Mouse (Mus musculus) thymus, adult 2 months (tissue): ENCODE measurements around the gene Psg19. TPM values are rescaled to one million over a fixed set of nuclear protein-coding genes. Genes with fewer than 3 reads are reported as not detected.
A peak's percentile ranks its signal among the peaks of the same experiment; 100 is the strongest.

Source experiments
- DNase-seq: peaks from one replicate; pipeline ENCODE4 v3.0.0; 2021
- H3K27ac ChIP-seq: fragments of 200-500 bp; 2 replicates; pipeline ENCODE4 v1.5.1; 2012; ENCODE audit warnings: low read length, control low read depth; ENCODE audit not compliant: control insufficient read depth, insufficient read depth
- H3K27me3 ChIP-seq: fragments of 200-500 bp; 2 replicates; pipeline ENCODE4 v1.6.1; 2012; ENCODE audit warnings: mild to moderate bottlenecking, low read length, moderate library complexity, mixed read lengths; ENCODE audit not compliant: control insufficient read depth, insufficient read depth
- H3K36me3 ChIP-seq: fragments of 200-500 bp; 2 replicates; pipeline ENCODE4 v1.6.1; 2012; ENCODE audit warnings: mild to moderate bottlenecking, low read length, moderate library complexity; ENCODE audit not compliant: control insufficient read depth, insufficient read depth
- H3K4me1 ChIP-seq: fragments of 200-500 bp; replicated peaks from 2 replicates; pipeline ENCODE4 v1.6.1; 2012; ENCODE audit warnings: low read length; ENCODE audit not compliant: control insufficient read depth, insufficient read depth
- H3K4me3 ChIP-seq: fragments of 200-500 bp; 2 replicates; pipeline ENCODE4 v1.5.1; 2012; ENCODE audit warnings: mild to moderate bottlenecking, low read length, control low read depth, moderate library complexity; ENCODE audit not compliant: control insufficient read depth, insufficient read depth
- CTCF ChIP-seq: fragments of 200-500 bp; IDR thresholded peaks from 2 replicates; pipeline ENCODE4 v1.5.1; 2012; ENCODE audit warnings: mild to moderate bottlenecking, control low read depth, low read length, moderate library complexity, borderline replicate concordance; ENCODE audit not compliant: control insufficient read depth, poor library complexity, insufficient read depth; ENCODE audit errors: extremely low read depth
- POLR2A ChIP-seq: fragments of 200-500 bp; IDR thresholded peaks from 2 replicates; pipeline ENCODE4 v1.6.1; 2012; ENCODE audit warnings: mild to moderate bottlenecking, low read length, control low read depth, moderate library complexity; ENCODE audit not compliant: control insufficient read depth, poor library complexity, insufficient read depth; ENCODE audit errors: extremely low read depth
- WGBS: fragments of 180-500 bp; shearing (Covaris S2); methylation state at CpG from one replicate; pipeline ENCODE4 v1.1.7; 2018; 5-methylcytosine and 5-hydroxymethylcytosine counted together
- polyA plus RNA-seq: library from polyadenylated mRNA; depleted of rRNA; stranded (reverse); fragments of >200 nt; gene quantifications from 2 replicates; pipeline ENCODE4 v1.2.3, GENCODE M21; 2012; rRNA removed

Psg19 gene
- polyA plus RNA-seq = not detected in 2 replicates

DNA sequence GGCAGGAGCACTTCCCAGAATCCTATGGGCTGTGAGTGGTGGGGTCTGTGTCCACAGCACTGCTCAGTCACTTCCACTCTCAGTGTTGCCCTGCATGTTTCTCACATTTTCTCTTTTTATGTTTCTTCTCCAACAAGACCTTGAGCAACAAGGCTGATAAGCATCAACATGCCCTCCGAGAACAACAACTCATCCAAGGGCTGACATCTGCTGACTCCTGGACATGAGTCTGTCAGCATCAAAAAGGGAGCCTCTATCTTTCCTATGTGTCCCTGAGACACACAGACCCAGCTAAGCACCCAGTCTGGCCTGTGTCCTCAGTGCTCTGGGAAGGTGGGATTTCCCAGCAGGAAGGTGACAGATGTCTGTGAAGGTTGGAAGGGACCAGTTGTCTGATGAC, at the start of gene Psg19:
Gene Psg19 (minus strand): TSS at position 101 of the 400 bp plus-strand sequence.
- no peak within 1 kb of the TSS for H3K27ac ChIP-seq
- H3K27me3 ChIP-seq = no peaks in the 10 kb centered on the region
- no peaks in the 10 kb centered on the region for H3K4me1 ChIP-seq
- WGBS = 88% methylated on average over 1 of the region's 1 CpGs
- no peak within 1 kb of the TSS for H3K4me3 ChIP-seq
- DNase-seq = no peak
- no peaks in the 10 kb centered on the region for H3K36me3 ChIP-seq
- TF ChIP-seq CTCF (no peak), POLR2A (no peak)

DNA sequence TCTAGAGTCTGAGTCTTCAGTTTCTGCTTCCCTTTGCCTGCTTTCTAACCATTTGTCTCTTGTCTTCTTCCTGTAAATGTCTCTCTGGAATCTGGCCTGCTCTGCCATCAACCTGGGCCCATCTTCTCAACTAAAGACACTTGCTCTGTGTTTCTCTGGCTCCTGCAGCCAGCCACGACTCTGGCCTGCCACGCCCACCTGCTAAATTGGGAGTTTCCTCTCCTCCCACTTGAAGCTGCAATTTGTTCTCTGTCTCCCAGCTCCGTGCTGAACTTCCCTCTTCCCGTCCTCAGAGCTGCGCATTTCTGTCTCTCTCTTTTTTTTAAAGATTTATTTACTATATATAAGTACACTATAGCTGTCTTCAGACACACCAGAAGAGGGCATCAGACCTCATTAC, 46.5 kb upstream of the Psg19 start:
- WGBS = 40% methylated on average over 5 of the region's 5 CpGs
- Histone ChIP-seq H3K4me3 (no peak overlapping the region), H3K36me3 (no peaks in the 10 kb centered on the region), H3K4me1 (peaks cover 10% of the 10 kb centered on the region), H3K27ac (no peak overlapping the region), H3K27me3 (no peaks in the 10 kb centered on the region; the same call in 1 of the 2 replicates)
- TF ChIP-seq POLR2A = no peak
- TF ChIP-seq CTCF = no peak
- no peak for DNase-seq

DNA sequence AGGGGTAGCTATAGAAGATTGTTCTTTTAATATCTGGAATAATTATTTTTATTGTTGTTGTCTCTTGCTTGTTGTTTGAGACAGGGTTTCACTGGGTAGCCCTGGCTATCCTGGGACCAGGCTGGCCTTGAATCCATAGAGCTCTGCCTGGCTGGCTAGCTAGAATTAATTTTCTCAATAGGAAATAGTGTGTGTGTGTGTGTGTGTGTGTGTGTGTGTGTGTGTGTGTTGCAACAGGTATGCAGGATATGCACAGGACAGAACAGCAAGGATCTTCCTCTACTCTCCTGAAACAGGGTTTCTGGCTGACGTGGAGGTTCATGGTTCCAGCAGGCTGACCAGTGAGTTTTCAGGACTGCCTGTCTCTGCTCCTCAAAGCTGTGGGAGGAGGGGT, 42.9 kb upstream of the Psg19 start:
- no peaks in the 10 kb centered on the region for H3K36me3 ChIP-seq
- TF ChIP-seq CTCF (no peak), POLR2A (no peak)
- WGBS = 92% methylated on average over 1 of the region's 1 CpGs
- H3K27ac ChIP-seq = no peak overlapping the region; the same call in 1 of the 2 replicates
- peaks cover 10% of the 10 kb centered on the region for H3K4me1 ChIP-seq
- no peaks in the 10 kb centered on the region for H3K27me3 ChIP-seq
- no peak overlapping the region for H3K4me3 ChIP-seq
- DNase-seq = no peak

DNA sequence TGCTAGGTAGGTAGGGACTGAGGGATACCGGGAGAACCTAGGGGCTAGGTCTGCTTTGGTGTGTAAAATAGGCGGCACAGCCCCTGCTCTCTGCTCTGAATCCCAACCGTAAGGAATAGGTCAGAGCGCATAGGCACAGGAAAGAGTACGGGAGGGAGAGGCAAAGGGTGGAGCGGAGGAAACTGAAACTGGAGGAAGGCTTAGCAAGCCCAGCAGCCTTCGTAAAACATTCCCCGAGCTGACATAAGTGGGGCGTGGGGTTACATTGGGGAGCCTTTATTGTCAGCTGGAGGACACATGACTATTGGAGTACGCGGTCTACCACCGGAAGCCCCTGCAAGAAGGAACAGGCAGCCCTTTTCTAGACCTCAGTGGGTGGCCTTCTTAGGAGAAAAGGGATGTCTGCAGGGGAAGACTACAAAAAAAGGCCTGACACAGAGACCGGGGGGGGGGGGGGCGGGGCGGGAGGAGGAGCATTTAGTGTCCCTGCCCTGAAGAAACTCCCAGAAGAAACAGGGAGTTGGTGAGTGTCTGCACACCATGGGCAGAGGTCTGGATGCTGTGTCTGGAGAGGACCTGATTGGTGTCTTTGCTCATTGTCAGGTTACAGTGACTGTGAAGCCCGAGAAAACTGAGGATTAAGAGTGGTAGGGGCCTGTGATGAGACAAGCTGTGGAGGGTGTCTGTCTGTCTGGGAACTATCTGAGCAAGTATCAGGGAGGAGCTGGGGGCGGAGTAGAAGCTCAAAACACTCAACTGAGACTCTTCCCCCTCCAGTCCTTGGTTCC, 42.3 kb upstream of the Psg19 start:
- Histone ChIP-seq H3K4me1 (peaks cover 10% of the 10 kb centered on the region), H3K27me3 (no peaks in the 10 kb centered on the region), H3K27ac (peak overlapping the region; percentile 34; the same call in 1 of the 2 replicates), H3K36me3 (no peaks in the 10 kb centered on the region), H3K4me3 (peak overlapping the region; percentile 41)
- 5% methylated on average over 14 of the region's 17 CpGs for WGBS
- peak; percentile 26 for DNase-seq
- TF ChIP-seq POLR2A (no peak), CTCF (no peak)

DNA sequence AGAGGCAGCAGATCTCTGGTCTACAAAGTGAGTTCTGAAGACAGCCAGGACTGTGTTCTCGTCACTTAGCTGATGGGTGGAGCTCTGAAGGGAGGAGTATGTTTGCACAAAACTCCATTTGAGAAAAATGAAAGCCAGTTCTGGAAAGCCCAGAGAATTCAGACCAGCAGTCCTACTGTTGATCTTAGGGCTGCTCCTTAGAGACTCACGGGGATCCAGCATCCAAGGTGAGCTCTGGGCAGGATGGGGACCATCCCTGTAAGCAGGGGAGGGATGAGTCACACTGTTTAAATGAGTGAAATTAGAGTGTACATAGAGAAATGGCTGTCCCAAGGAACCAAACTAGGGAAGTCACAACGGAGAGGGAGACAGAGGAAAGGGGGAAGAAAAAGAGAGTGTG, 41.5 kb upstream of the Psg19 start, which contains the start of gene Mill2:
Gene Mill2 (plus strand): TSS at position 102 of the 400 bp plus-strand sequence.
- H3K4me1 ChIP-seq = peaks cover 10% of the 10 kb centered on the region
- DNase-seq = no peak
- H3K27me3 ChIP-seq = no peaks in the 10 kb centered on the region
- H3K36me3 ChIP-seq = no peaks in the 10 kb centered on the region
- 19% methylated on average over 3 of the region's 3 CpGs for WGBS
- H3K27ac ChIP-seq = peak within 1 kb of the TSS; percentile 34; the same call in 1 of the 2 replicates
- no peak for TF ChIP-seq CTCF
- no peak for TF ChIP-seq POLR2A
- H3K4me3 ChIP-seq = peak within 1 kb of the TSS; percentile 41

DNA sequence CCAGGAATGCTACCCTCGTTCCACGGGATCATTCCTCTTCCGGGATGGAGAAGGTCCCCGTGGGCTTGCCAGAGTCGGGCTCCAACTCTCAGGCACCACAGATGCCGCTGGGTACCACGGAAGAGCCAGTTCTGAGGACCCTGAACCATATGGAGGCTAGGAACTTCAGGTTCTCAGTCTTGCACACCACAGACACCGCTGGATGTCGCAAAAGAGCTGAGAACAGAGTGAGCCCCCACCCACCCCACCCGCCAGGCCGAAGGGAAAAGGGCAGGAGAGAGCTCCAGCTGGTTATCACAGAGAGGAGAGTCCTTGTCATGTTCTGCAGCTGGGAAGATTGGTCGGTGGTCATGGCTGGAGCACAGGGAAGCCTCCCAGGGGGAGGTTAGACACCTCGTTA, 34.0 kb upstream of the Psg19 start:
- H3K27me3 ChIP-seq = no peaks in the 10 kb centered on the region
- H3K36me3 ChIP-seq = no peaks in the 10 kb centered on the region
- DNase-seq = no peak
- no peak overlapping the region for H3K27ac ChIP-seq
- H3K4me1 ChIP-seq = no peaks in the 10 kb centered on the region
- no peak for TF ChIP-seq POLR2A
- no peak for TF ChIP-seq CTCF
- 51% methylated on average over 13 of the region's 13 CpGs for WGBS
- no peak overlapping the region for H3K4me3 ChIP-seq

DNA sequence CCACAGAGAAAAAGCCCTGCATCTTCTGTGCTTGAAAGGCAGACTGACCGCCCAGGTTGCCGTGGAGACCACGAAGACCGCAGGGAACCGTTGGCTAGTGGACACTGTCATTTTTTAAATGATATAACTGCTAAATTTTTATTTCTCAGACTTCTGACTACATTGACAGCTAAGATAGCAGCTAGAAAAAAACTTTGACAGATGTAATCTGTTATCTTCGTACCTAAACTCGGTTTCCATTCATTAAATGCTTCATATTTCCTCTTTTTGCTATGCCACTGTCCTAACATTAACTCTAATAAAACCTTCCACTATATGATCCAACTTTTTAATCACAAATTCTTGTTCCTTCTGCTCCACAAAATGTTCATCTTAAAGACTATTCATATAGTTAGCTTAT, 31.2 kb upstream of the Psg19 start:
- no peaks in the 10 kb centered on the region for H3K27me3 ChIP-seq
- no peak for DNase-seq
- no peak for TF ChIP-seq CTCF
- TF ChIP-seq POLR2A = no peak
- no peaks in the 10 kb centered on the region for H3K4me1 ChIP-seq
- WGBS = 84% methylated on average over 7 of the region's 7 CpGs
- no peak overlapping the region for H3K27ac ChIP-seq
- no peaks in the 10 kb centered on the region for H3K36me3 ChIP-seq
- H3K4me3 ChIP-seq = no peak overlapping the region
